Mouse (Mus musculus): ENCODE data around the gene Castor2.

Gene Castor2

GRCm38 (mm10) chr5:134168033-134168432 is 68.5 kb downstream of the Castor2 start:
- DNase-seq, result no peak

- DNase-seq, result no peak
Measured at GRCm38 (mm10) chr5:134169231-134169630, 69.7 kb downstream of the Castor2 start.

GRCm38 (mm10) chr5:134170167-134170566 is 70.7 kb downstream of the Castor2 start:
- no peak for DNase-seq

DNA sequence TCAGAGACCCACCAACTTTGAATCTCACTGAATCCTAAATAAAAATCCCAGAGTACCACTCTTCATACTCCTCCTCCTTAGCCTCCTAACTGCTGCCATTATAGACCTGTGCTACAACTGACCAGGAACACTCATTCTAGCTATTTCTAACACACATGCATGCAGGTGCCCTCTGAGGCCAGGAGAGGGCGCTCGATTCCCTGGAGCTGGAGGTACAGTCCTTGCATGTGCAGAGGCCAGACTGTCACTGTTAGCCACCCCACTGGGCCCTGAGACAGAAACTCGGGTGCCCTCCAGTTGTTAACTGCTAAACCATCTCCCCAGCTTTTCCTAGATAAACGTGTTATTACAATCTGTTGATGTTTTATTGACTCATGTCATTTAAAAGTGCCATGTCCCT is 73.7 kb downstream of the Castor2 start:
- DNase-seq, result peak; percentile 45

DNA sequence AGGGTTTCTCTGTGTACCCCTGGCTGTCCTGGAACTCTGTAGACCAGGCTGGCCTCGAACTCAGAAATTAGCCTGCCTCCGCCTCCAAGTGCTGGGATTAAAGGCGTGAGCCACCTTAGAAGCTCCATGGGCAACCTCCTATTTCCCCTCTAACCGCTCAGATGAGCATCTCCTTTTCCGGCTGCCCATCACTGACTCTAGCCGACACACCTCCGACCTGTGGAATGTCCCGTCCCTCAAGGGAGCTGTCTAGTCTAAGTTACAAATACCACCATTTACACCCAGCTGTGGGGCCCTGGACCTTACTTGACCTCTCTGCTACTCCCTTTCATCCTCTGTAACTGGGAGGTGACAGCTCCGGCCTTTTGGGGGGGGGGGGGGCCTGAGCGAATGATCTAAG is 76.2 kb downstream of the Castor2 start:
- DNase-seq, result no peak

- peak; percentile 81 for DNase-seq
Measured at GRCm38 (mm10) chr5:134176169-134176881, 76.8 kb downstream of the Castor2 start, which contains the start of gene Rcc1l. Rcc1l (minus strand) TSS chr5:134176774.

- no peak for DNase-seq
Measured at GRCm38 (mm10) chr5:134178536-134178935, 79.0 kb downstream of the Castor2 start.

DNA sequence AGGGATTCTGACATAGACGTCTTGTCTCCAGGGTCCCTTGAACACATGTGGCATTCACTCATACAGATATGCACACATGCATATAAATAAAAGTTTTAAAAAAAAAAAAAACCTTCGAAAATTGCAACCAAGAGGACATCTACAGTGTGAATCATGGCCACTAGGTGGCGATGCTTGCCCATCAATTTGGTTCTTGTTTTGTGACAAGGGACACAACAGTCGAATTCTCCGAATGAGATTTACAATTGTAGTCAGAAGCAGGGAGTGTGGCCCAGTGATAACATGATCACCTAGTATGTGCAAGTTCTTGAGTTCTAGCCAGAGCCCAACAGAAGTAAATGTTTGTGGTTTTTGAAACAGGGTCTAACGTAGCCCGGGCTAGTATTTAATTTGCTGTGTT is 80.4 kb downstream of the Castor2 start:
- peak; percentile 88 for DNase-seq

DNA sequence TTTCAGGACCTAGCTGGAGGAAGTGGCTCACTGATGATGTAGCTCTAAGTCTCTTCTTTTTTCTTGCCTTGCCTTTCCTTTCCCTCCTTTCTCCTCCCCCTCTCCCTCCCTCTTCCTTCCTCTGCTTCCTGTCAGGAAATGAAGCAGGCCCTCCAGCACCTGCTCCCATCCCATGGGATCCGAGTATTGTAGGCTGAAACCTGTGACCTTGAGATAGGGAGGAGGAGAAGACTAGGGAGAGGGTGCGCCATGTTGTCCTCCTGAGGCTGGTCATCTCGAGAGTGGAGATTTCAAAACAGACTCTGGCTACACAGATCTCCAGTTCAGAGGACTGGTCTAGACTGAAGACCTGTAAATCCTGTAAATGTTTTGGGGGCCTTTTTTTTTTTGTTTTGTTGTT is 82.7 kb downstream of the Castor2 start:
- DNase-seq, result no peak

- no peak for DNase-seq
Measured at GRCm38 (mm10) chr5:134182735-134183134, 83.2 kb downstream of the Castor2 start.

DNA sequence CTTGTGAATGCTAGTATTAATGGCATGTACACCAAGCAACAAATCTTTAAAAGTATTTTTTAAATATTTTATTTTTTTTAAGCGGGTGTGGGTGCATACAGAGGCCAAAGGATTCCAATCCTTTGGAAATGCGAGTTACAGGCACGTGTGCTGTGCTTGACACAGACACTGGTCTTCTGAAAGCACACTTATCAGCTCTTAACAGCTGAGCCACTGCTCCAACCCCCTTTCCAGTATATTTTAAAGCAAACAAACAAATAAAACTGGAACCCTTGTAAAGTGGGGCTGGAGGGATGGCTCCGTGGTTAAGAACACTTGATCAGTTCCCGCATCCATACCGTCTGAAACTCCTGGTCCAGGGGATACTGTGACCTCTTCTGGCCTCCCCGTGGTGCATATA is 83.7 kb downstream of the Castor2 start:
- DNase-seq, result no peak

- DNase-seq, result peak; percentile 100
Measured at GRCm38 (mm10) chr5:134183880-134184808, 84.6 kb downstream of the Castor2 start, which contains the start of gene Gtf2ird2. Gtf2ird2 (plus strand) TSS chr5:134184019.

GRCm38 (mm10) chr5:134186059-134186458 is 86.5 kb downstream of the Castor2 start:
- DNase-seq, result no peak

GRCm38 (mm10) chr5:134186961-134187731 is 87.6 kb downstream of the Castor2 start:
- peak; percentile 79 for DNase-seq

- DNase-seq, result peak; percentile 39
Measured at GRCm38 (mm10) chr5:134188571-134188970, 89.1 kb downstream of the Castor2 start.

- DNase-seq, result no peak
Measured at GRCm38 (mm10) chr5:134193664-134194063, 94.2 kb downstream of the Castor2 start.

All from thymus, postnatal 25 days (tissue).